Mouse (Mus musculus): ENCODE data around the gene Bcl2. TPM values are rescaled to one million over a fixed set of nuclear protein-coding genes. Genes with fewer than 3 reads are reported as not detected.

The Bcl2 gene
- total and polyA plus RNA-seq, 3 experiments = 30.9 to 87.0 (median 38.8) TPM

GRCm38 (mm10) chr1:106707036-106707880, 6.8 kb downstream of the Bcl2 start:
- Histone ChIP-seq H3K27me3 (ENCODE audit: control insufficient read depth in 1 of 2, insufficient read depth in 2 of 2, low read length in 2 of 2) (no peaks in the 10 kb centered on the region), H3K79me2 (ENCODE audit: control insufficient read depth, insufficient read depth, low read length, poor library complexity) (peaks cover 79% of the 10 kb centered on the region), H3K4me3 (ENCODE audit: control insufficient read depth in 1 of 2, insufficient read depth in 1 of 2, low read depth in 2 of 2, low read length in 2 of 2) (0 out of 4 replicates have a peak overlapping the region, but pooled peaks of 1 of the 2 experiments have one; percentile 14), H3K4me1 (ENCODE audit: control insufficient read depth in 1 of 2, insufficient read depth in 2 of 2, low read length in 2 of 2) (peaks cover 18% of the 10 kb centered on the region in 2 experiments), H3K36me3 (ENCODE audit: control insufficient read depth in 1 of 2, insufficient read depth in 2 of 2, low read length in 2 of 2) (peaks cover 2 to 33% of the 10 kb centered on the region in 2 experiments), H3K27ac (ENCODE audit: control insufficient read depth, low read depth, low read length) (no peak overlapping the region), H3K9ac (ENCODE audit: control insufficient read depth, low read depth, low read length, poor library complexity, severe bottlenecking) (0 out of 2 replicates have a peak overlapping the region, but pooled peaks have one; percentile 4), H3K9me3 (replicated peaks; ENCODE audit: insufficient read depth, low read length) (no peaks in the 10 kb centered on the region)
- TF ChIP-seq KAT2A (conservative IDR thresholded peaks at IDR 0.05; ENCODE audit: low read depth, low read length) (no peak), TAL1 (IDR thresholded peaks at IDR 0.05; ENCODE audit: low read length) (no peak), USF2 (IDR thresholded peaks at IDR 0.05; ENCODE audit: borderline replicate concordance in 1 of 2, insufficient read depth in 1 of 2, low read depth in 1 of 2, low read length in 2 of 2) (no peak), MEF2A (IDR thresholded peaks at IDR 0.05; ENCODE audit: extremely low read depth, insufficient replicate concordance, low read depth, low read length, poor library complexity, severe bottlenecking) (no peak), NELFE (IDR thresholded peaks at IDR 0.05; ENCODE audit: low read depth, low read length) (no peak)
- DNase-seq (ENCODE audit: low read depth, low spot score) = no peak

GRCm38 (mm10) chr1:106703183-106703582, 10.9 kb downstream of the Bcl2 start:
- Histone ChIP-seq H3K4me3 (ENCODE audit: control insufficient read depth in 1 of 2, insufficient read depth in 1 of 2, low read depth in 2 of 2, low read length in 2 of 2) (no peak overlapping the region), H3K79me2 (ENCODE audit: control insufficient read depth, insufficient read depth, low read length, poor library complexity) (peaks cover 78% of the 10 kb centered on the region), H3K27me3 (ENCODE audit: control insufficient read depth in 1 of 2, insufficient read depth in 2 of 2, low read length in 2 of 2) (no peaks in the 10 kb centered on the region), H3K36me3 (ENCODE audit: control insufficient read depth in 1 of 2, insufficient read depth in 2 of 2, low read length in 2 of 2) (peaks cover 2 to 23% of the 10 kb centered on the region in 2 experiments), H3K4me1 (ENCODE audit: control insufficient read depth in 1 of 2, insufficient read depth in 2 of 2, low read length in 2 of 2) (peaks cover 8 to 18% of the 10 kb centered on the region in 2 experiments), H3K9ac (ENCODE audit: control insufficient read depth, low read depth, low read length, poor library complexity, severe bottlenecking) (no peak overlapping the region), H3K9me3 (replicated peaks; ENCODE audit: insufficient read depth, low read length) (no peaks in the 10 kb centered on the region), H3K27ac (ENCODE audit: control insufficient read depth, low read depth, low read length) (no peak overlapping the region)
- no peak for DNase-seq (ENCODE audit: low read depth, low spot score)
- TF ChIP-seq EP300 (IDR thresholded peaks at IDR 0.05; ENCODE audit: low read depth in 1 of 2, low read length in 2 of 2) = no peak
- no peak for TF ChIP-seq NELFE (IDR thresholded peaks at IDR 0.05; ENCODE audit: low read depth, low read length)
- no peak for TF ChIP-seq CHD2 (IDR thresholded peaks at IDR 0.05; ENCODE audit: low read length)
- TF ChIP-seq TAL1 (IDR thresholded peaks at IDR 0.05; ENCODE audit: low read length) = no peak
- no peak for TF ChIP-seq ELF1 (IDR thresholded peaks at IDR 0.05; ENCODE audit: low read depth, low read length)
- no peak for TF ChIP-seq USF2 (IDR thresholded peaks at IDR 0.05; ENCODE audit: borderline replicate concordance in 1 of 2, insufficient read depth in 1 of 2, low read depth in 1 of 2, low read length in 2 of 2)
- TF ChIP-seq MEF2A (IDR thresholded peaks at IDR 0.05; ENCODE audit: extremely low read depth, insufficient replicate concordance, low read depth, low read length, poor library complexity, severe bottlenecking) = no peak
- TF ChIP-seq NRF1 (IDR thresholded peaks at IDR 0.05; ENCODE audit: insufficient read depth, low read depth, low read length, poor library complexity, severe bottlenecking) = no peak
- no peak for TF ChIP-seq JUND (IDR thresholded peaks at IDR 0.05; ENCODE audit: low read depth, low read length)
